Mouse (Mus musculus): Measurements from ENCODE around the gene Gm10638. TPM values are rescaled to one million over a fixed set of nuclear protein-coding genes. Genes with fewer than 3 reads are reported as not detected.

Gene Gm10638
- polyA plus RNA-seq, 1 experiment: 1.3 TPM

DNA sequence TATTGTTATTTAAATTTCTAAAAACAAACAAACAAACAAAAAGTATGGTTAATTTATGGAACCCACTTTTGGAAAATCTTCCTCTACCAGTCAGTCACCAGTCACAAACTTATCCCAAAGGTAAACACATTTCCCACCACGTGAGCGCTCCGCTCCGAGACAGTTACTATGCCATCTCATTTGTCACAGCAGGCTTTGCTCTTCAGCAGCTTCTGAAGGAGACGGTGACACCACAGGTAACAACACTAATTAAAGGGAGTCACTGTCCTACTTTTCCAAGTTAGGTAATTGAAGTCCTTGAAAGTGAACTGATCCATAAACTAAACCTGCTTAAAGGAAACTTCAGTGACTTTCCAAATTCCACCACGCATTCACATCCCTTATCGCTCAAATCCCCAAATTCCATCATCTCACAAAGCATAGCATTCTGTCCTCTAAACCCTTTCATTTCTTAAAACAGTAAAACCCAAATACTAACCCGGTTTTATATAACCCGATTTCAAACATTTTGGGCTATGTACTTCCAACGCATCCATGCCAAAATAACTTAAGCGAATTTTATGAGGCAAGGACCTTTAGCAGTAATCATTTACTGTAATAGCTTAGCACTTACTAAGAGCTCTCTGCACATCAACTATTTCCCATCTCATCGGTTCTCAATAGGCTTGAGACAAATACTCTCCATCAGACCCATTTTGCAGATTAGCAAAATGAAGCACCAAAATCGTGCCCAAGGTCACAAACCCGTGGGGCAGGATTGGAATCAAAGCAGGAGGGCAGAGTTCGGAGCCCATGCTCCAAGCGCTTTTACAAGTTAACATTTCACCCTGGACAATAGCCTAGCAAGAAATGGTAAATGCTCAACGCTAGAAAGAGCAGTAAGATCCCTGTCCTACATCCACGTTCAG is 932 bp upstream of the Gm10638 start:
- peak overlapping the region; percentile 85 for H3K4me3 ChIP-seq (ENCODE audit: extremely low read depth, insufficient read depth, insufficient read length)
- no peak for DNase-seq (ENCODE audit: low read depth in 1 of 2, low spot score in 2 of 2)
- no peaks in the 10 kb centered on the region for H3K36me3 ChIP-seq (ENCODE audit: control insufficient read depth, insufficient read depth, low read length)
- peak overlapping the region; percentile 87 for H3K27ac ChIP-seq (ENCODE audit: insufficient read depth, low read length)
- WGBS: 33% methylated on average over 18 of the region's 18 CpGs
- H3K27me3 ChIP-seq (ENCODE audit: control insufficient read depth, insufficient read depth, low read length): no peaks in the 10 kb centered on the region; the same call in 1 of the 2 replicates
- H3K4me1 ChIP-seq (ENCODE audit: control insufficient read depth, insufficient read depth, insufficient read length): peaks cover 6% of the 10 kb centered on the region; the same call in 1 of the 2 replicates
- TF ChIP-seq POLR2A (IDR thresholded peaks at IDR 0.05; ENCODE audit: low read depth, low read length) (no peak), CTCF (IDR thresholded peaks at IDR 0.05; ENCODE audit: extremely low read depth, insufficient read depth, insufficient read length, insufficient replicate concordance) (no peak)

DNA sequence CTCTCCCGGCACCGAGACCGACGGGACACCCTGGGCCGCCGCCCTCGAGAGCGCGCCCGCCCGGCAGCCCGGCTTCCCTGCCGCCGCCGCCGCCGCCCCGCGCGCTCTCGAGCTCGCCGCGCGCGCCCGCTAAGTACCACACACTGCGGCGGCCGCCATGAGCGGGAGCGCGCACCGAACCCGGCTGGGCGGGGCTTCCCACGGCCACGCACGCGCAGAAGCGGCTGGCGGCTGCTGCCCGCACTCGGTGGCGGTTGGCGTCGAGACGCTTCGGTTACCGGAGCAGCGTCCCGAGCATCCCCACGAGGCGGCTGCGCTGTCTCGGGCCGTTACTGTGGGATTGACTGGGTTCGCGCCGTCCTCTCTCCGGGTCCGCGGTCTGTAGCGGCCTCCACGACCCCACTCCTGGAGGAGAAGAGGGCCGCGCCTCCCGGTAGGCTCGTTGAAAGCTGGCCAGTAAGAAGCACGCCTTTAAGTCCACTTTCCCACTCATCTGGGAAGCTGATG is 489 bp downstream of the Gm10638 start:
- peak; percentile 70 to 92 for DNase-seq (ENCODE audit: low read depth in 1 of 2, low spot score in 2 of 2)
- WGBS: under 1% methylated on average over 70 of the region's 70 CpGs
- no peaks in the 10 kb centered on the region for H3K36me3 ChIP-seq (ENCODE audit: control insufficient read depth, insufficient read depth, low read length)

DNA sequence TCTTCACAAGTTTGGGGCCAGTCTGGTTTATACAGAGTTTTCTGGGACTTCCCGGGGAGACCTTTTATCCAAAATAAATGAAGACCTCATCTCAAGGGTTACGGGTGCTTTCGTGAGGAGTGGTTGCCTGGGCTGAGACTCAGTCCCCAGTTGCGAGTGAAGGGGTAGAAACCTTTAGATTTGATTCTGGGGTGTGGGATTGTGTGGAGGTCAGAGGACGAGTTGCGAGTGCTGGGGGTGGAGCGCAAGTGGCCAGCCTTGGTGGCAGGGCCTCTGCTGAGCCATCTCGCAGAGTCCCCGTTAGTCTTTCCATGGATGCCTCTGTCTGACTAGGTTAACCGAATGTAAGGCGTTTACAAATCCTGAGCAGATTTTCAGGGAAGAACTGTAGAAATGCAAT is 1.0 kb downstream of the Gm10638 start:
- no peak for TF ChIP-seq CTCF (IDR thresholded peaks at IDR 0.05; ENCODE audit: extremely low read depth, insufficient read depth, insufficient read length, insufficient replicate concordance)
- no peak for TF ChIP-seq POLR2A (IDR thresholded peaks at IDR 0.05; ENCODE audit: low read depth, low read length)
- H3K4me1 ChIP-seq (ENCODE audit: control insufficient read depth, insufficient read depth, insufficient read length): peaks cover 6% of the 10 kb centered on the region; the same call in 1 of the 2 replicates
- H3K27me3 ChIP-seq (ENCODE audit: control insufficient read depth, insufficient read depth, low read length): no peaks in the 10 kb centered on the region; the same call in 1 of the 2 replicates
- no peak for DNase-seq (ENCODE audit: low read depth in 1 of 2, low spot score in 2 of 2)
- WGBS: 15% methylated on average over 11 of the region's 11 CpGs
- H3K4me3 ChIP-seq (ENCODE audit: extremely low read depth, insufficient read depth, insufficient read length): peak overlapping the region; percentile 82
- H3K27ac ChIP-seq (ENCODE audit: insufficient read depth, low read length): peak overlapping the region; percentile 55; the same call in 1 of the 2 replicates
- H3K36me3 ChIP-seq (ENCODE audit: control insufficient read depth, insufficient read depth, low read length): no peaks in the 10 kb centered on the region

More for the DNA sequence above, 489 bp downstream of the Gm10638 start:
- TF ChIP-seq CTCF (IDR thresholded peaks at IDR 0.05; ENCODE audit: extremely low read depth, insufficient read depth, insufficient read length, insufficient replicate concordance) (no peak), POLR2A (IDR thresholded peaks at IDR 0.05; ENCODE audit: low read depth, low read length) (no peak)
- peak overlapping the region; percentile 87 for H3K27ac ChIP-seq (ENCODE audit: insufficient read depth, low read length)
- H3K4me1 ChIP-seq (ENCODE audit: control insufficient read depth, insufficient read depth, insufficient read length): peaks cover 6% of the 10 kb centered on the region; the same call in 1 of the 2 replicates
- peak overlapping the region; percentile 85 for H3K4me3 ChIP-seq (ENCODE audit: extremely low read depth, insufficient read depth, insufficient read length)
- no peaks in the 10 kb centered on the region; the same call in 1 of the 2 replicates for H3K27me3 ChIP-seq (ENCODE audit: control insufficient read depth, insufficient read depth, low read length)

DNA sequence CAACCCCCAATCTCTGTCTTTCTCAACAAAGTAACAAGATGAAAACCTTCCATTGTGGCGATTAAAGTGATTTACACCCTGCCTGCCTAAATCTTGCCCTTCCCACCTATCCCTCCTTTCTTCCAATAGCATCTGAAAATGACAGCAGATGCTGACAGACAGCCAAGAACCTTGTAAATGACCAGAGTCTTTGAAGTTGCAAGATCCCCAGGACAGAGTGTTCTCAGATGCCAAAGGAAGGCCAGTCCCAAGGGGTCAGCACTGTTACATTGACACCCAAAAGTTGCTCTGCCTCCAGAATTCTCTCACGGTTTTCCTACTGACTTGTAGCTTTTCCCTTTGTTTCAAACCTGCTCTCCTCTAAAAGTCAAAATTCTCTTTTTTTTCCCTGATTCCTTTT is 4.3 kb downstream of the Gm10638 start:
- Histone ChIP-seq H3K4me3 (ENCODE audit: extremely low read depth, insufficient read depth, insufficient read length) (no peak overlapping the region), H3K4me1 (ENCODE audit: control insufficient read depth, insufficient read depth, insufficient read length) (peaks cover 4% of the 10 kb centered on the region; the same call in 1 of the 2 replicates), H3K27ac (ENCODE audit: insufficient read depth, low read length) (no peak overlapping the region), H3K27me3 (ENCODE audit: control insufficient read depth, insufficient read depth, low read length) (no peaks in the 10 kb centered on the region; the same call in 1 of the 2 replicates), H3K36me3 (ENCODE audit: control insufficient read depth, insufficient read depth, low read length) (no peaks in the 10 kb centered on the region)
- no peak for TF ChIP-seq CTCF (IDR thresholded peaks at IDR 0.05; ENCODE audit: extremely low read depth, insufficient read depth, insufficient read length, insufficient replicate concordance)
- WGBS: 86% methylated on average over 2 of the region's 2 CpGs
- DNase-seq (ENCODE audit: low read depth in 1 of 2, low spot score in 2 of 2): no peak

DNA sequence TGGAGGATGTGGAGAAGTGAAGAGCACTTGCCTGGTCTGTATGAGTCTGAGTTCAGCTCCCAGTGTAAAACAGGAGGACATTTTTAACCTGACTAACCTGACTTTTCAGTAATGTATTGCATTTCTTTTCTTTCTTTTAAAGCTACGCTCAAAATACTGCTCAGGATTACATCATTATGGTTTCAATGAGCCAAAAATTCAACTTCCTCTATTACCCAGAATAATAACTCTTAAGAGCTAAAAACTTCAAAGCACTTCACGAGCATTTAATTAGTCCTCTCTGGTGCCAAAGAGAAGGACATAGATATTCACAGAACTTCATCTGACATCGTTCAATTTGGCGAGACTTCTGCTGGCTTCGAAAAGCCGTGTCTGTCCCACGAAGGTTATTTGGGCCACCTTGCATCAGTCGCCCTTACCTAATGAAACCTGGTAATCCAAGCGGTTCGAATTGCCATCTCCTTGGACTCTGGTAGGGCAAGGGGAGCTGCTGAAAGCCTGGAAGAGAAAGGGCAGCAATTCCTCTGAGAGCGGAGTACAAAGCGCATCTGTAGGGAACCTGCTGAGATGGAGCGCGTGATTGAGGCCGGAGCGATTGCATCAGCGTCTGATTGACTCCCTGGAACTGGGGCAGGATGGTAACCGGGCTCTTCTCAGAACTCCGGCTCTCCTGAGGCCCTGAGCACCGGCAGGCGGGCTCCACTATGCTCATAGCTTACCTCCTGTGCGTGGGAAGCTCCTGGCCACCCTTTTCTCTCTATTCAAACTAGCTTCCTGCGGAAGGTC is 11.6 kb downstream of the Gm10638 start:
- Histone ChIP-seq H3K36me3 (ENCODE audit: control insufficient read depth, insufficient read depth, low read length) (no peaks in the 10 kb centered on the region), H3K4me1 (ENCODE audit: control insufficient read depth, insufficient read depth, insufficient read length) (no peaks in the 10 kb centered on the region), H3K27me3 (ENCODE audit: control insufficient read depth, insufficient read depth, low read length) (no peaks in the 10 kb centered on the region), H3K4me3 (ENCODE audit: extremely low read depth, insufficient read depth, insufficient read length) (peak overlapping the region; percentile 37; the same call in 1 of the 2 replicates), H3K27ac (ENCODE audit: insufficient read depth, low read length) (peak overlapping the region; percentile 32; the same call in 1 of the 2 replicates)
- 48% methylated on average over 23 of the region's 23 CpGs for WGBS
- TF ChIP-seq POLR2A (IDR thresholded peaks at IDR 0.05; ENCODE audit: low read depth, low read length) (no peak), CTCF (IDR thresholded peaks at IDR 0.05; ENCODE audit: extremely low read depth, insufficient read depth, insufficient read length, insufficient replicate concordance) (no peak)
- peak in 1 of 2 experiments; percentile 10 for DNase-seq (ENCODE audit: low read depth in 1 of 2, low spot score in 2 of 2)

DNA sequence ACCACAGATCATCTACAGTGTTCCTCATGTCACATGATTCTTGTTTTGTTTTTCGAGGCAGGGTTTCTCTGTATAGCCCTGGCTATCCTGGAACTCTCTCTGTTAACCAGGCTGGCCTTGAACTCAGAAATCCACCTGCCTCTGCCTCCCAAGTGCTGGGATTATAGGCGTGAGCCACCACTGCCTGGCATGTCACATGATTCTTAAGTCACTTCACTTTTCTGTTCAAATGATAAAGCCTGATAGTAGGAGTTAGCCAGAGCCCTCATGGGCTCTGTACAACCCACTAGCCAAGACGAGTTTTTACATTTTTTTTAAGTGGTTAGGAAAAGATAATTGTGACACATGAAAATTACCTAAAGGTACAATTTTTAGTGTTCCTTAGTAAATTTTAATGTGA is 13.2 kb downstream of the Gm10638 start:
- H3K4me3 ChIP-seq (ENCODE audit: extremely low read depth, insufficient read depth, insufficient read length): no peak overlapping the region
- 70% methylated on average over 3 of the region's 3 CpGs for WGBS
- no peaks in the 10 kb centered on the region for H3K4me1 ChIP-seq (ENCODE audit: control insufficient read depth, insufficient read depth, insufficient read length)
- H3K27me3 ChIP-seq (ENCODE audit: control insufficient read depth, insufficient read depth, low read length): no peaks in the 10 kb centered on the region
- TF ChIP-seq POLR2A (IDR thresholded peaks at IDR 0.05; ENCODE audit: low read depth, low read length): no peak
- H3K27ac ChIP-seq (ENCODE audit: insufficient read depth, low read length): no peak overlapping the region
- no peak for DNase-seq (ENCODE audit: low read depth in 1 of 2, low spot score in 2 of 2)
- H3K36me3 ChIP-seq (ENCODE audit: control insufficient read depth, insufficient read depth, low read length): no peaks in the 10 kb centered on the region

Measured in spleen, adult 2 months (tissue).